Mouse (Mus musculus) midbrain, postnatal 0 days (tissue): Measurements from ENCODE around the gene Ddc. TPM values are rescaled to one million over a fixed set of nuclear protein-coding genes. Genes with fewer than 3 reads are reported as not detected.

Experiments used
- ATAC-seq: fragments of 200-750 bp; cut with Nextera tagmentation; 2 replicates; pipeline ENCODE4 v1.8.0; 2017; ENCODE audit warnings: moderate number of reproducible peaks, mild to moderate bottlenecking, moderate TSS enrichment, moderate library complexity; ENCODE audit not compliant: low FRiP score
- DNase-seq: peaks from one replicate; pipeline ENCODE4 v3.0.0-alpha.2; 2015; ENCODE audit warnings: low spot score
- H3K27ac ChIP-seq: fragments of 300-500 bp; sonication (generic); 2 replicates; pipeline ENCODE4 v1.5.1; 2014; ENCODE audit warnings: low read depth, mild to moderate bottlenecking, low read length, mixed read lengths
- H3K27me3 ChIP-seq: fragments of 300-500 bp; sonication (generic); 2 replicates; pipeline ENCODE4 v1.6.1; 2014; ENCODE audit warnings: low read length, control low read depth, mixed read lengths; ENCODE audit not compliant: insufficient read depth
- H3K36me3 ChIP-seq: fragments of 300-500 bp; sonication (generic); 2 replicates; pipeline ENCODE4 v1.6.1; 2014; ENCODE audit warnings: low read length, control low read depth, mixed read lengths; ENCODE audit not compliant: insufficient read depth
- H3K4me1 ChIP-seq: fragments of 300-500 bp; sonication (generic); 2 replicates; pipeline ENCODE4 v1.6.1; 2014; ENCODE audit warnings: mild to moderate bottlenecking, control low read depth, antibody characterized with exemption, low read length, mixed read lengths; ENCODE audit not compliant: insufficient read depth
- H3K4me2 ChIP-seq: fragments of 300-500 bp; sonication (generic); 2 replicates; pipeline ENCODE4 v1.6.1; 2014; ENCODE audit warnings: low read depth, mild to moderate bottlenecking, low read length, mixed read lengths; ENCODE audit not compliant: poor library complexity, severe bottlenecking
- H3K4me3 ChIP-seq: fragments of 300-500 bp; sonication (generic); 2 replicates; pipeline ENCODE4 v1.5.1; 2014; ENCODE audit warnings: low read depth, mild to moderate bottlenecking, low read length, moderate library complexity
- H3K9ac ChIP-seq: fragments of 300-500 bp; sonication (generic); replicated peaks from 2 replicates; pipeline ENCODE4 v1.6.1; 2014; ENCODE audit warnings: mild to moderate bottlenecking, low read length, moderate library complexity, mixed read lengths; ENCODE audit not compliant: poor library complexity, severe bottlenecking
- H3K9me3 ChIP-seq: fragments of 300-500 bp; sonication (generic); 2 replicates; pipeline ENCODE4 v1.6.1; 2016; ENCODE audit warnings: low read length, control low read depth
- CTCF ChIP-seq: IDR thresholded peaks from 2 replicates; pipeline ENCODE4 v1.5.1; 2016; ENCODE audit warnings: antibody characterized with exemption, mild to moderate bottlenecking
- whole genome bisulfite sequencing: fragments of 180-500 bp; shearing (Covaris S2); extraction: QIAGEN DNeasy Blood & Tissue Kit; methylation state at CpG from one replicate; pipeline ENCODE4 v1.1.7; 2014; 5-methylcytosine and 5-hydroxymethylcytosine counted together
- polyA plus RNA-seq: library from polyadenylated mRNA; unstranded; fragments of >200 nt; fragmentation: Nextera tagmentation; extraction: Ambion mirVana; gene quantifications from 2 replicates; pipeline ENCODE4 v1.2.1, GENCODE M21; 2015
- total RNA-seq: library from RNA; depleted of rRNA; stranded (reverse); fragments of >200 nt; gene quantifications from 2 replicates; pipeline ENCODE4 v1.2.3, GENCODE M21; 2014

The Ddc gene
- total and polyA plus RNA-seq, 2 experiments from 2014 or later: 23.0 to 27.4 TPM

DNA sequence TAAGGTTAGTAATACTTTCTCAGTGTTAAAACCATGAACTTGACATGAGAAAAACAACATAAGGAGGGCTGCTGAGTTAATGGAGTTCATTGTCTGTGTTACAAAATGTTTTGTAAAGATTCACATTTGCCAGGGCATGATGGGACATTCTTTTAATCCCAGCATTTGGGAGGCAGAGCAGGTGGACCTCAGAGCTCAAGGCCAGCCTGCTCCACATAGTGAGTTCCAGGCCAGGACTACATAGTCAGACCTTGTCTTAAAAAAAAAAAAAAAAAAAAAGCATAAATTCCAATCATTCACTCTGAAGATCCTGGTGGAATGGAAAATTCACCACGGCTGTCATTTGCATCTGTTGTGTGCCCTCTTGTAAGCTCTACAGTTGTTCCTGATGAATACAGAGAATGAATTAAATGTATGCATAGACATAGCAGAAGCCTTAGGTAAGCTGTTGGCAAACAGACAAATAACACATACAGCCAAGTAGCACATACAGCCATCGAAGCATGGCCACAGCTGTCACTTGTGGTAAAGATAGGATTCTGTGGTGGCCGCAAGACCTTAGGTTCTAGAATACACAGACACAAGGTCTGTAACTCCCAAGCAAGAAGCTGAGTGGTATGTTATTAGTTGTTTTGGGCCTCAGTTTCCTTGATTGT is 25.7 kb downstream of the Ddc start:
- no peak for DNase-seq
- H3K9ac ChIP-seq: no peak overlapping the region
- H3K36me3 ChIP-seq: no peaks in the 10 kb centered on the region
- no peak overlapping the region for H3K4me3 ChIP-seq
- H3K4me1 ChIP-seq: no peaks in the 10 kb centered on the region; the same call in 1 of the 2 replicates
- no peak overlapping the region for H3K27ac ChIP-seq
- no peaks in the 10 kb centered on the region for H3K9me3 ChIP-seq
- no peak for TF ChIP-seq CTCF
- 64% methylated on average over 3 of the region's 3 CpGs for WGBS
- no peaks in the 10 kb centered on the region for H3K27me3 ChIP-seq
- no peak for ATAC-seq
- H3K4me2 ChIP-seq: no peak overlapping the region

DNA sequence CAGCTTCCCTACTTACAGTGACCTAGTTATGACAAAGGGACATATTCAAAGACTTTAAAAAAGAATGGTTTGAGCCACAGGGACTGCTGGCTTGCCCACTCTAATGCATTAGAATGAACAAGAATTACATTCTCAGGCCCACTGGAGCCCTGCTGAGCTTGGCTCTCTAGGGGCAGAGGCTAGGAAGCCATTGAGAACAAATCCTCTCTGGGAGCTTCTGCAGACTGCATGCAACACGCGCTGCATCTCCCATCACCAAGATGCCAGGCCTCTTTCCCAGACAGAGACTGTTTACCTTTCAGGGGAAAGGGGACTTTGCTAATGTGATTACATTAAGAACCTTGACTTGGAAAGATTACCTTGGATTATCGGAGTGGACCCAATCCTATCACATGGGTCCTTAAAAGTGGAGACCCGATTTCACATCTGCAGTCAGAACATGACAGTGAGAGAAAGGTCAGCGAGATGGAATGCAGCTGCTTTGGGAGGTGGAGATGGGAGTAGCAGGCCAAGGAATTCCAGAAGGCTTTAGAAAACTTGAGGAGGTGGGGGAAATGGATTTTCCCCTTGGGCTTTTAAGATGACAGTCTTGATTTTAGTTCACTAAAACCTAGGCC is 26.6 kb downstream of the Ddc start:
- DNase-seq: no peak
- WGBS: 26% methylated on average over 5 of the region's 5 CpGs
- Histone ChIP-seq H3K9ac (no peak overlapping the region), H3K4me3 (no peak overlapping the region), H3K27ac (no peak overlapping the region), H3K36me3 (no peaks in the 10 kb centered on the region), H3K4me2 (no peak overlapping the region), H3K4me1 (no peaks in the 10 kb centered on the region; the same call in 1 of the 2 replicates), H3K27me3 (no peaks in the 10 kb centered on the region), H3K9me3 (no peaks in the 10 kb centered on the region)
- ATAC-seq: no peak
- TF ChIP-seq CTCF: no peak

- Histone ChIP-seq H3K27ac (peak overlapping the region; percentile 59), H3K4me1 (no peaks in the 10 kb centered on the region; the same call in 1 of the 2 replicates), H3K4me3 (no peak overlapping the region), H3K9ac (no peak overlapping the region), H3K4me2 (peak overlapping the region; percentile 29), H3K9me3 (no peaks in the 10 kb centered on the region), H3K36me3 (no peaks in the 10 kb centered on the region), H3K27me3 (no peaks in the 10 kb centered on the region)
- WGBS: 3% methylated on average over 14 of the region's 14 CpGs
- TF ChIP-seq CTCF: no peak
- ATAC-seq (peak; percentile 87), DNase-seq (peak; percentile 61)
Measured at GRCm38 (mm10) chr11:11867971-11868481, 29.9 kb downstream of the Ddc start.

DNA sequence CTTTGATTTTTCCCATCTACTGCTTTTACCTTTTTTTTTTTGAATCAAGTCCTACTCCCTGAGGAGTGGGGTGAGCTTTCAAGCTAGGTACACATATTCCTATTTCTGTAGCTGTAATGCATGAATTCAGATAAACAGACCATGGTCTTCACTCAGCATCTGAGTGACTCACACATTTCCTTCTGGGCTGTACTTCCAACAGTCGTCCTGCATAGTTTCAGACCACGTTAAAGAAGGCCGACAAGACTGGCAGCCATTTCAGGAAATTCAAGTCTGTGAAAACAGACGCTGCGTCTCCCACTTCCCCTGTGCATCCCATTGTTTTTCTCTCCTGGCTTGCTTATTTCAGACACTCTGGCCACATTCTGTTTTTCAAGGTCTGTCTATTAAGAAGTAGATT is 31.2 kb downstream of the Ddc start:
- no peak for TF ChIP-seq CTCF

GRCm38 (mm10) chr11:11865128-11865527 is 32.8 kb downstream of the Ddc start:
- no peaks in the 10 kb centered on the region for H3K27me3 ChIP-seq
- H3K4me1 ChIP-seq: no peaks in the 10 kb centered on the region
- H3K4me2 ChIP-seq: no peak overlapping the region
- DNase-seq (no peak), ATAC-seq (no peak)
- H3K36me3 ChIP-seq: no peaks in the 10 kb centered on the region
- 81% methylated on average over 2 of the region's 2 CpGs for WGBS
- H3K9me3 ChIP-seq: no peaks in the 10 kb centered on the region
- H3K9ac ChIP-seq: no peak overlapping the region
- TF ChIP-seq CTCF: no peak
- no peak overlapping the region for H3K4me3 ChIP-seq
- no peak overlapping the region for H3K27ac ChIP-seq

More for the DNA sequence above, 31.2 kb downstream of the Ddc start:
- no peak for ATAC-seq
- no peak for DNase-seq
- Histone ChIP-seq H3K4me3 (no peak overlapping the region), H3K36me3 (no peaks in the 10 kb centered on the region), H3K9ac (no peak overlapping the region), H3K27me3 (no peaks in the 10 kb centered on the region), H3K4me1 (no peaks in the 10 kb centered on the region; the same call in 1 of the 2 replicates), H3K9me3 (no peaks in the 10 kb centered on the region), H3K27ac (no peak overlapping the region), H3K4me2 (no peak overlapping the region)
- 82% methylated on average over 5 of the region's 5 CpGs for WGBS

- no peak overlapping the region for H3K9ac ChIP-seq
- no peak overlapping the region for H3K4me2 ChIP-seq
- H3K4me1 ChIP-seq: no peaks in the 10 kb centered on the region
- no peaks in the 10 kb centered on the region for H3K9me3 ChIP-seq
- DNase-seq (no peak), ATAC-seq (no peak)
- WGBS: 70% methylated on average over 8 of the region's 8 CpGs
- no peak overlapping the region for H3K4me3 ChIP-seq
- H3K27ac ChIP-seq: no peak overlapping the region
- H3K27me3 ChIP-seq: no peaks in the 10 kb centered on the region
- no peak for TF ChIP-seq CTCF
- no peaks in the 10 kb centered on the region for H3K36me3 ChIP-seq
Measured at GRCm38 (mm10) chr11:11864446-11865101, 33.4 kb downstream of the Ddc start.
